Mouse (Mus musculus) ES-E14 (cell line): ENCODE results near the gene Itpa.

Source experiments
- CHD2 ChIP-seq: IDR thresholded peaks from 2 replicates; pipeline ENCODE4 v1.6.1; 2014; ENCODE audit warnings: mild to moderate bottlenecking, low read depth, low read length, inconsistent platforms
- HCFC1 ChIP-seq: IDR thresholded peaks from 2 replicates; pipeline ENCODE4 v1.6.1; 2012; ENCODE audit warnings: low read length, inconsistent platforms, borderline replicate concordance; ENCODE audit not compliant: insufficient read depth
- MAFK ChIP-seq: IDR thresholded peaks from 2 replicates; pipeline ENCODE4 v1.6.1; 2014; ENCODE audit warnings: mild to moderate bottlenecking, low read depth, low read length, inconsistent platforms; ENCODE audit not compliant: insufficient read depth
- ZC3H11A ChIP-seq: IDR thresholded peaks from 2 replicates; pipeline ENCODE4 v1.6.1; 2012; ENCODE audit warnings: low read depth, mild to moderate bottlenecking, inconsistent platforms, low read length, borderline replicate concordance
- ZNF384 ChIP-seq: IDR thresholded peaks from 2 replicates; pipeline ENCODE4 v1.6.1; 2012; ENCODE audit warnings: low read depth, low read length, inconsistent platforms

GRCm38 (mm10) chr2:130641351-130642025 is 25.9 kb upstream of the Itpa start:
- TF ChIP-seq HCFC1 (no peak), MAFK (no peak), ZC3H11A (no peak), CHD2 (no peak), ZNF384 (no peak)
